In genomic region chr16:31724121-31724520, GRCm38 (mm10) we compare ENCODE assay signal across 9 mouse cellular contexts.
DNase-seq lines count a peak whose midpoint lies in the region; ATAC-seq lines count a peak whose summit lies in the region.
"Had no signal": no experiment of that assay in that cellular context is flagged by ENCODE, and none has a peak within 500 bp of the region (broad histone marks: within the 10 kb centered on the region; RNA-seq: fewer than 3 reads in every experiment).

No protein-coding gene starts in this region.

- H3K27ac ChIP-seq in forebrain, embryonic 12.5 days: no peak overlapping the region
- H3K27ac ChIP-seq in forebrain, embryonic 10.5 days: no peak overlapping the region
- no peak overlapping the region for H3K27ac ChIP-seq in liver, embryonic 13.5 days
- H3K27ac ChIP-seq in liver, embryonic 12.5 days: no peak overlapping the region

- no peaks in the 10 kb centered on the region for H3K36me3 ChIP-seq in forebrain, embryonic 12.5 days (replicated peaks)
- H3K36me3 ChIP-seq in forebrain, embryonic 10.5 days (replicated peaks): 0 out of 2 replicates have a peak, but pooled peaks cover 7% of the 10 kb centered on the region
- H3K36me3 ChIP-seq in liver, embryonic 13.5 days: no peaks in the 10 kb centered on the region
- H3K36me3 ChIP-seq in liver, embryonic 12.5 days: no peaks in the 10 kb centered on the region

- 24% methylated on average over 1 of the region's 1 CpGs for WGBS in forebrain, embryonic 12.5 days
- 58% methylated on average over 1 of the region's 1 CpGs for WGBS in forebrain, embryonic 10.5 days
- 43% methylated on average over 1 of the region's 1 CpGs for WGBS in liver, embryonic 13.5 days (ENCODE audit: insufficient replicate concordance)
- WGBS in liver, embryonic 12.5 days (ENCODE audit: insufficient replicate concordance): 35% methylated on average over 1 of the region's 1 CpGs

- ATAC-seq in forebrain, embryonic 12.5 days (ENCODE audit: low FRiP score): 0 out of 2 replicates have a peak, but pooled peaks have one; percentile 39
- no peak for ATAC-seq in liver, embryonic 13.5 days (ENCODE audit: low read depth)
- ATAC-seq in liver, embryonic 12.5 days: no peak
- ATAC-seq in megakaryocyte, adult 5-6 weeks (ENCODE audit: poor library complexity, severe bottlenecking): no peak

- H3K27me3 ChIP-seq in forebrain, embryonic 12.5 days: no peaks in the 10 kb centered on the region
- no peaks in the 10 kb centered on the region for H3K27me3 ChIP-seq in forebrain, embryonic 10.5 days (ENCODE audit: poor library complexity, severe bottlenecking)
- H3K27me3 ChIP-seq in liver, embryonic 13.5 days: no peaks in the 10 kb centered on the region
- no peaks in the 10 kb centered on the region for H3K27me3 ChIP-seq in liver, embryonic 12.5 days (replicated peaks)

- H3K4me1 ChIP-seq in forebrain, embryonic 12.5 days: no peaks in the 10 kb centered on the region
- H3K4me1 ChIP-seq in forebrain, embryonic 10.5 days: no peaks in the 10 kb centered on the region
- 0 out of 2 replicates have a peak, but pooled peaks cover 5% of the 10 kb centered on the region for H3K4me1 ChIP-seq in liver, embryonic 13.5 days (replicated peaks)
- H3K4me1 ChIP-seq in liver, embryonic 12.5 days: no peaks in the 10 kb centered on the region; the same call in 1 of the 2 replicates

- no peak overlapping the region for H3K4me2 ChIP-seq in forebrain, embryonic 12.5 days
- no peak overlapping the region for H3K4me2 ChIP-seq in liver, embryonic 13.5 days
- H3K4me2 ChIP-seq in liver, embryonic 12.5 days: no peak overlapping the region

- no peaks in the 10 kb centered on the region for H3K9me3 ChIP-seq in forebrain, embryonic 12.5 days
- no peaks in the 10 kb centered on the region for H3K9me3 ChIP-seq in forebrain, embryonic 10.5 days
- H3K9me3 ChIP-seq in liver, embryonic 13.5 days (replicated peaks): no peaks in the 10 kb centered on the region
- no peaks in the 10 kb centered on the region for H3K9me3 ChIP-seq in liver, embryonic 12.5 days (replicated peaks)
- H3K9me3 ChIP-seq: G1E had no signal

- H3K9ac ChIP-seq in forebrain, embryonic 12.5 days: no peak overlapping the region
- H3K9ac ChIP-seq in liver, embryonic 13.5 days: no peak overlapping the region
- no peak overlapping the region for H3K9ac ChIP-seq in liver, embryonic 12.5 days

- DNase-seq in forebrain, embryonic 10.5 days (ENCODE audit: extremely low spot score, low spot score): no peak
- peak; percentile 5 for DNase-seq in liver, embryonic 13.5 days
- DNase-seq in c-Kit-positive CD71-positive TER-119-negative erythroid progenitor cells, embryonic 14.5 days (ENCODE audit: low read depth): peak; percentile 44
- peak; percentile 56 for DNase-seq in mesoderm, embryonic 11.5 days (ENCODE audit: low read depth, low spot score)
- no peak for DNase-seq in spleen, adult 12 weeks (ENCODE audit: low spot score)

- no peak overlapping the region for H3K4me3 ChIP-seq in forebrain, embryonic 12.5 days (replicated peaks)
- no peak overlapping the region for H3K4me3 ChIP-seq in forebrain, embryonic 10.5 days
- H3K4me3 ChIP-seq in liver, embryonic 13.5 days (replicated peaks): no peak overlapping the region
- H3K4me3 ChIP-seq in liver, embryonic 12.5 days: no peak overlapping the region

Comparison
In these comparisons a context has a peak if more than half of its experiments do, and no peak if none do; other contexts are left out.
1. DNase-seq: peak in liver, embryonic 13.5 days (single experiment), c-Kit-positive CD71-positive TER-119-negative erythroid progenitor cells, embryonic 14.5 days (single experiment) and mesoderm, embryonic 11.5 days (single experiment); none in forebrain, embryonic 10.5 days (single experiment) and spleen, adult 12 weeks (single experiment).